In genomic region chr5:75347774-75348116, GRCm38 (mm10) we compare ENCODE assay signal across 21 mouse cellular contexts.
DNase-seq lines count a peak whose midpoint lies in the region; ATAC-seq and TF ChIP-seq lines count a peak whose summit lies in the region.
"Had no signal": no experiment of that assay in that cellular context is flagged by ENCODE, and none has a peak within 500 bp of the region (broad histone marks: within the 10 kb centered on the region; RNA-seq: fewer than 3 reads in every experiment).

No protein-coding gene starts in this region.

- no peaks in the 10 kb centered on the region for H3K36me3 ChIP-seq in forebrain, postnatal 0 days (ENCODE audit: insufficient read depth)
- H3K36me3 ChIP-seq in forebrain, embryonic 12.5 days (replicated peaks), result no peaks in the 10 kb centered on the region
- no peaks in the 10 kb centered on the region for H3K36me3 ChIP-seq in liver, postnatal 0 days (replicated peaks; ENCODE audit: insufficient read depth, low read length)
- no peaks in the 10 kb centered on the region for H3K36me3 ChIP-seq in liver, embryonic 12.5 days
- H3K36me3 ChIP-seq in MEL (ENCODE audit: control insufficient read depth in 1 of 2, insufficient read depth in 2 of 2, low read length in 2 of 2), result peaks cover 0 to 3% of the 10 kb centered on the region in 2 experiments; a peak in 1 of 4 replicates
- H3K36me3 ChIP-seq: heart, embryonic 13.5 days; limb, embryonic 13.5 days; liver, embryonic 15.5 days; midbrain, embryonic 13.5 days; stomach, embryonic 15.5 days had no signal

- no peaks in the 10 kb centered on the region for H3K4me1 ChIP-seq in forebrain, postnatal 0 days (ENCODE audit: insufficient read depth)
- H3K4me1 ChIP-seq in forebrain, embryonic 12.5 days, result peaks cover 12% of the 10 kb centered on the region
- no peaks in the 10 kb centered on the region for H3K4me1 ChIP-seq in liver, postnatal 0 days (ENCODE audit: insufficient read depth)
- H3K4me1 ChIP-seq in liver, embryonic 12.5 days, result no peaks in the 10 kb centered on the region
- H3K4me1 ChIP-seq in MEL (ENCODE audit: control insufficient read depth in 1 of 2, insufficient read depth in 2 of 2, low read length in 2 of 2), result peaks cover 1 to 2% of the 10 kb centered on the region in 2 experiments; a peak in 1 of 4 replicates
- H3K4me1 ChIP-seq: heart, embryonic 13.5 days; limb, embryonic 13.5 days; stomach, embryonic 15.5 days had no signal

- no peak overlapping the region for H3K9ac ChIP-seq in forebrain, postnatal 0 days
- H3K9ac ChIP-seq in forebrain, embryonic 12.5 days, result no peak overlapping the region
- no peak overlapping the region for H3K9ac ChIP-seq in liver, postnatal 0 days (replicated peaks)
- no peak overlapping the region for H3K9ac ChIP-seq in liver, embryonic 12.5 days
- H3K9ac ChIP-seq in MEL (ENCODE audit: control insufficient read depth, low read depth, low read length, poor library complexity, severe bottlenecking), result no peak overlapping the region
- H3K9ac ChIP-seq: heart, embryonic 13.5 days; limb, embryonic 13.5 days; liver, embryonic 15.5 days; midbrain, embryonic 13.5 days; stomach, embryonic 15.5 days had no signal

- ATAC-seq in forebrain, postnatal 0 days, result peak; percentile 20
- no peak for ATAC-seq in forebrain, embryonic 12.5 days (ENCODE audit: low FRiP score)
- ATAC-seq in liver, postnatal 0 days, result no peak
- ATAC-seq in liver, embryonic 12.5 days, result no peak

- peak; percentile 11 for TF ChIP-seq RAD21 in MEL (IDR thresholded peaks at IDR 0.05; ENCODE audit: low read depth, low read length)

- 0 out of 2 replicates have a peak, but pooled peaks have one; percentile 24 for TF ChIP-seq CTCF in forebrain, postnatal 0 days (IDR thresholded peaks at IDR 0.05; ENCODE audit: low read depth)
- 0 out of 2 replicates have a peak, but pooled peaks have one; percentile 25 for TF ChIP-seq CTCF in liver, postnatal 0 days (IDR thresholded peaks at IDR 0.05; ENCODE audit: low read depth)
- TF ChIP-seq CTCF in MEL (IDR thresholded peaks at IDR 0.05 in 2 of 3, conservative IDR thresholded peaks at IDR 0.05 in 1 of 3; ENCODE audit: control insufficient read depth in 1 of 3, insufficient read depth in 1 of 3, low read depth in 2 of 3, low read length in 3 of 3, poor library complexity in 1 of 3, severe bottlenecking in 1 of 3), result no peak
- TF ChIP-seq CTCF in brain, embryonic 14.5 days (IDR thresholded peaks at IDR 0.05; ENCODE audit: borderline replicate concordance, extremely low read depth, insufficient read depth, insufficient read length), result peak; percentile 36; the same call in 1 of the 2 replicates

- no peak for DNase-seq in forebrain, postnatal 0 days
- no peak for DNase-seq in liver, postnatal 0 days
- DNase-seq in MEL (ENCODE audit: low read depth, low spot score), result no peak
- DNase-seq in brain, embryonic 14.5 days (ENCODE audit: low read depth), result no peak
- no peak for DNase-seq in adrenal gland, postnatal 10 days
- DNase-seq in cerebellum, adult 8-10 months, result no peak
- DNase-seq: adrenal gland, adult 2 months; cerebellum, adult 18-20 months; heart, postnatal 36 days; kidney, adult 11 months; kidney, postnatal 10 days; lung, postnatal 4 days; right cerebral cortex, adult 18-20 months; thymus, postnatal 14 days had no signal

- no peak for TF ChIP-seq POLR2A in MEL (IDR thresholded peaks at IDR 0.05; ENCODE audit: control insufficient read depth in 1 of 2, insufficient read depth in 1 of 2, low read depth in 1 of 2, low read length in 2 of 2, poor library complexity in 1 of 2)
- no peak for TF ChIP-seq POLR2A in brain, embryonic 14.5 days (IDR thresholded peaks at IDR 0.05; ENCODE audit: borderline replicate concordance, extremely low read depth, insufficient read depth, insufficient read length, poor library complexity, severe bottlenecking)

- WGBS in forebrain, postnatal 0 days, result 16% methylated on average over 5 of the region's 5 CpGs
- WGBS in forebrain, embryonic 12.5 days, result 20% methylated on average over 5 of the region's 5 CpGs
- 68% methylated on average over 5 of the region's 5 CpGs for WGBS in liver, postnatal 0 days (ENCODE audit: insufficient replicate concordance)
- WGBS in liver, embryonic 12.5 days (ENCODE audit: insufficient replicate concordance), result 59% methylated on average over 5 of the region's 5 CpGs

- no peak overlapping the region for H3K4me2 ChIP-seq in forebrain, postnatal 0 days (ENCODE audit: low read depth)
- no peak overlapping the region for H3K4me2 ChIP-seq in forebrain, embryonic 12.5 days
- H3K4me2 ChIP-seq in liver, postnatal 0 days (ENCODE audit: low read depth, low read length), result no peak overlapping the region
- H3K4me2 ChIP-seq in liver, embryonic 12.5 days, result no peak overlapping the region
- H3K4me2 ChIP-seq: heart, embryonic 13.5 days; limb, embryonic 13.5 days; liver, embryonic 15.5 days; midbrain, embryonic 13.5 days; stomach, embryonic 15.5 days had no signal

- H3K4me3 ChIP-seq in forebrain, postnatal 0 days (ENCODE audit: low read depth, low read length), result no peak overlapping the region
- no peak overlapping the region for H3K4me3 ChIP-seq in forebrain, embryonic 12.5 days (replicated peaks)
- H3K4me3 ChIP-seq in liver, postnatal 0 days (ENCODE audit: low read depth, low read length), result no peak overlapping the region
- no peak overlapping the region for H3K4me3 ChIP-seq in liver, embryonic 12.5 days
- no peak overlapping the region for H3K4me3 ChIP-seq in MEL (ENCODE audit: control insufficient read depth in 1 of 2, insufficient read depth in 1 of 2, low read depth in 2 of 2, low read length in 2 of 2)
- H3K4me3 ChIP-seq: heart, embryonic 13.5 days; limb, embryonic 13.5 days; liver, embryonic 15.5 days; midbrain, embryonic 13.5 days; stomach, embryonic 15.5 days had no signal

- H3K27me3 ChIP-seq in forebrain, postnatal 0 days (ENCODE audit: insufficient read depth, low read length), result peaks cover 38% of the 10 kb centered on the region
- peaks cover 86% of the 10 kb centered on the region for H3K27me3 ChIP-seq in forebrain, embryonic 12.5 days
- no peaks in the 10 kb centered on the region for H3K27me3 ChIP-seq in liver, postnatal 0 days (ENCODE audit: insufficient read depth, low read length)
- H3K27me3 ChIP-seq in liver, embryonic 12.5 days (replicated peaks), result no peaks in the 10 kb centered on the region
- no peaks in the 10 kb centered on the region; a peak in 1 of 4 replicates for H3K27me3 ChIP-seq in MEL (ENCODE audit: control insufficient read depth in 1 of 2, insufficient read depth in 2 of 2, low read length in 2 of 2)
- H3K27me3 ChIP-seq: heart, embryonic 13.5 days; limb, embryonic 13.5 days; liver, embryonic 15.5 days; stomach, embryonic 15.5 days had no signal

- H3K9me3 ChIP-seq in forebrain, postnatal 0 days (ENCODE audit: low read length), result no peaks in the 10 kb centered on the region
- H3K9me3 ChIP-seq in forebrain, embryonic 12.5 days, result no peaks in the 10 kb centered on the region; the same call in 1 of the 2 replicates
- H3K9me3 ChIP-seq in liver, postnatal 0 days (ENCODE audit: low read length), result no peaks in the 10 kb centered on the region
- no peaks in the 10 kb centered on the region for H3K9me3 ChIP-seq in liver, embryonic 12.5 days (replicated peaks)
- H3K9me3 ChIP-seq in MEL (replicated peaks; ENCODE audit: insufficient read depth, low read length), result no peaks in the 10 kb centered on the region
- H3K9me3 ChIP-seq: heart, embryonic 13.5 days; limb, embryonic 13.5 days; liver, embryonic 15.5 days; midbrain, embryonic 13.5 days; stomach, embryonic 15.5 days had no signal

- no peak for TF ChIP-seq EP300 in liver, postnatal 0 days (IDR thresholded peaks at IDR 0.05; ENCODE audit: low read depth)
- TF ChIP-seq EP300 in MEL (IDR thresholded peaks at IDR 0.05; ENCODE audit: low read depth in 1 of 2, low read length in 2 of 2), result no peak

- no peak overlapping the region for H3K27ac ChIP-seq in forebrain, postnatal 0 days (ENCODE audit: low read depth, low read length)
- no peak overlapping the region for H3K27ac ChIP-seq in forebrain, embryonic 12.5 days
- H3K27ac ChIP-seq in liver, postnatal 0 days (ENCODE audit: low read depth), result no peak overlapping the region
- H3K27ac ChIP-seq in liver, embryonic 12.5 days, result no peak overlapping the region
- no peak overlapping the region for H3K27ac ChIP-seq in MEL (ENCODE audit: control insufficient read depth, low read depth, low read length)
- H3K27ac ChIP-seq: heart, embryonic 13.5 days; limb, embryonic 13.5 days; liver, embryonic 15.5 days; midbrain, embryonic 13.5 days; stomach, embryonic 15.5 days had no signal

- no peaks in the 10 kb centered on the region for H3K79me2 ChIP-seq in MEL (ENCODE audit: control insufficient read depth, insufficient read depth, low read length, poor library complexity)

TF ChIP-seq in MEL, 35 proteins besides CTCF, POLR2A, EP300 and RAD21:
- TF ChIP-seq MEF2A (IDR thresholded peaks at IDR 0.05; ENCODE audit: extremely low read depth, insufficient replicate concordance, low read depth, low read length, poor library complexity, severe bottlenecking) (no peak), USF2 (IDR thresholded peaks at IDR 0.05; ENCODE audit: borderline replicate concordance in 1 of 2, insufficient read depth in 1 of 2, low read depth in 1 of 2, low read length in 2 of 2) (no peak), TAL1 (IDR thresholded peaks at IDR 0.05; ENCODE audit: low read length) (no peak), MAZ (IDR thresholded peaks at IDR 0.05; ENCODE audit: low read depth, low read length) (no peak), SMC3 (IDR thresholded peaks at IDR 0.05; ENCODE audit: low read depth, low read length) (peak; percentile 18), USF1 (IDR thresholded peaks at IDR 0.05; ENCODE audit: low read depth, low read length) (no peak), CHD2 (IDR thresholded peaks at IDR 0.05; ENCODE audit: low read length) (no peak)

Comparison
In these comparisons a context has a peak if more than half of its experiments do, and no peak if none do; other contexts are left out.
1. CTCF ChIP-seq: peak in forebrain, postnatal 0 days (single experiment), liver, postnatal 0 days (single experiment) and brain, embryonic 14.5 days (single experiment); none in MEL (0 of 3).